Comparison of ENCODE assay signal across 19 mouse cellular contexts in genomic region chr13:58914061-58914814, GRCm38 (mm10).
"Had no signal": no experiment of that assay in that cellular context is flagged by ENCODE, and none has a peak within 500 bp of the region (broad histone marks: within the 10 kb centered on the region; RNA-seq: fewer than 3 reads in every experiment).

No protein-coding gene starts in this region.

- H3K4me3 ChIP-seq: intestine, embryonic 15.5 days; kidney, embryonic 15.5 days; left cerebral cortex, adult 2 months; limb, embryonic 12.5 days; neural tube, embryonic 12.5 days; stomach, embryonic 15.5 days had no signal

- H3K27ac ChIP-seq: intestine, embryonic 15.5 days; kidney, embryonic 15.5 days; left cerebral cortex, adult 2 months; limb, embryonic 12.5 days; liver, embryonic 14.5 days; neural tube, embryonic 12.5 days; stomach, embryonic 15.5 days had no signal

- ATAC-seq: intestine, embryonic 15.5 days had no signal

- H3K9ac ChIP-seq: intestine, embryonic 15.5 days; kidney, embryonic 15.5 days; limb, embryonic 12.5 days; liver, embryonic 14.5 days; neural tube, embryonic 12.5 days; stomach, embryonic 15.5 days had no signal

- H3K4me2 ChIP-seq: intestine, embryonic 15.5 days; kidney, embryonic 15.5 days; limb, embryonic 12.5 days; midbrain, embryonic 11.5 days; neural tube, embryonic 12.5 days; stomach, embryonic 15.5 days had no signal

- H3K27me3 ChIP-seq: intestine, embryonic 15.5 days; kidney, embryonic 15.5 days; limb, embryonic 12.5 days; neural tube, embryonic 12.5 days; stomach, embryonic 15.5 days had no signal

- DNase-seq: kidney, adult 11 months; kidney, adult 8-10 months; kidney, postnatal 10 days; kidney, postnatal 36 days; layer of hippocampus, postnatal 36 days; lung, adult 2 months; lung, postnatal 14 days; lung, postnatal 4 days; midbrain, embryonic 14.5 days; thymus, adult 18-20 months; thymus, postnatal 36 days had no signal

- H3K4me1 ChIP-seq: intestine, embryonic 15.5 days; kidney, embryonic 15.5 days; stomach, embryonic 15.5 days had no signal

- H3K9me3 ChIP-seq: intestine, embryonic 15.5 days; kidney, embryonic 15.5 days; limb, embryonic 12.5 days; neural tube, embryonic 12.5 days; stomach, embryonic 15.5 days had no signal

- H3K36me3 ChIP-seq: intestine, embryonic 15.5 days; kidney, embryonic 15.5 days; limb, embryonic 12.5 days; neural tube, embryonic 12.5 days; stomach, embryonic 15.5 days had no signal
